Mouse (Mus musculus) ES-E14 (cell line): ENCODE measurements around the gene Kmt5c. TPM values are rescaled to one million over a fixed set of nuclear protein-coding genes. Genes with fewer than 3 reads are reported as not detected.

Source experiments
- DNase-seq: peaks from one replicate; pipeline ENCODE4 v3.0.0-alpha.2; 2013; ENCODE audit warnings: low read depth, low spot score
- H3K27ac ChIP-seq: 2 replicates; pipeline ENCODE4 v1.5.1; 2012; ENCODE audit warnings: low read depth, mild to moderate bottlenecking, low read length, moderate library complexity, mixed read lengths; ENCODE audit not compliant: poor library complexity, insufficient read depth, severe bottlenecking
- H3K36me3 ChIP-seq: 2 replicates; pipeline ENCODE4 v1.6.1; 2012; ENCODE audit warnings: mild to moderate bottlenecking, low read length, moderate library complexity, mixed read lengths; ENCODE audit not compliant: control insufficient read depth, poor library complexity, insufficient read depth, severe bottlenecking
- H3K4me1 ChIP-seq, 2 experiments: fragments of 150-350 bp in 1 of 2; sonication (generic) in 1 of 2; 2 replicates each; pipeline ENCODE4 v1.6.1; 2012; ENCODE audit warnings: low read length in 2 of 2, mild to moderate bottlenecking in 1 of 2, mixed read lengths in 1 of 2; ENCODE audit not compliant: control insufficient read depth in 2 of 2, insufficient read depth in 2 of 2, poor library complexity in 1 of 2
- H3K4me3 ChIP-seq, 2 experiments: fragments of 150-350 bp in 1 of 2; sonication (generic) in 1 of 2; 2 replicates each; pipeline ENCODE4 v1.5.1; 2012; ENCODE audit warnings: low read length in 2 of 2, low read depth in 1 of 2, mild to moderate bottlenecking in 1 of 2, mixed read lengths in 1 of 2; ENCODE audit not compliant: insufficient read depth in 1 of 2, poor library complexity in 1 of 2, severe bottlenecking in 1 of 2
- H3K9ac ChIP-seq: 2 replicates; pipeline ENCODE4 v1.6.1; 2012; ENCODE audit warnings: low read depth, mild to moderate bottlenecking, low read length, mixed read lengths; ENCODE audit not compliant: poor library complexity, insufficient read depth, severe bottlenecking
- H3K9me3 ChIP-seq: fragments of 150-350 bp; sonication (generic); 2 replicates; pipeline ENCODE4 v1.6.1; 2012; ENCODE audit warnings: low read depth, mild to moderate bottlenecking, low read length; ENCODE audit not compliant: control insufficient read depth, insufficient read depth
- CHD2 ChIP-seq: IDR thresholded peaks from 2 replicates; pipeline ENCODE4 v1.6.1; 2014; ENCODE audit warnings: mild to moderate bottlenecking, low read depth, low read length, inconsistent platforms
- HCFC1 ChIP-seq: IDR thresholded peaks from 2 replicates; pipeline ENCODE4 v1.6.1; 2012; ENCODE audit warnings: low read length, inconsistent platforms, borderline replicate concordance; ENCODE audit not compliant: insufficient read depth
- MAFK ChIP-seq: IDR thresholded peaks from 2 replicates; pipeline ENCODE4 v1.6.1; 2014; ENCODE audit warnings: mild to moderate bottlenecking, low read depth, low read length, inconsistent platforms; ENCODE audit not compliant: insufficient read depth
- ZC3H11A ChIP-seq: IDR thresholded peaks from 2 replicates; pipeline ENCODE4 v1.6.1; 2012; ENCODE audit warnings: low read depth, mild to moderate bottlenecking, inconsistent platforms, low read length, borderline replicate concordance
- ZNF384 ChIP-seq: IDR thresholded peaks from 2 replicates; pipeline ENCODE4 v1.6.1; 2012; ENCODE audit warnings: low read depth, low read length, inconsistent platforms
- in situ Hi-C, 2 experiments: fragments of 600-800 bp; cut with MboI; formaldehyde crosslinking; loops; one replicate each; pipeline ENCODE4 v1.15.1; 2025; ENCODE audit warnings: low sequenced_read_pairs in 2 of 2, inconsistent platforms in 1 of 2; ENCODE audit not compliant: unreplicated experiment in 2 of 2
- total RNA-seq: library from RNA; depleted of rRNA; stranded (reverse); fragments of 300-350 nt; gene quantifications from 2 replicates; pipeline ENCODE4 v1.2.3, GENCODE M21; 2012

Kmt5c gene
- total RNA-seq, 1 experiment, result 68.4 TPM

- in situ Hi-C loops, result no loop called here
- no peak overlapping the region for H3K9ac ChIP-seq
- H3K27ac ChIP-seq, result no peak overlapping the region
- no peak for DNase-seq
- no peaks in the 10 kb centered on the region for H3K36me3 ChIP-seq
- TF ChIP-seq CHD2 (no peak), MAFK (no peak), ZNF384 (no peak), ZC3H11A (no peak), HCFC1 (no peak)
- H3K9me3 ChIP-seq, result no peaks in the 10 kb centered on the region
- H3K4me3 ChIP-seq, result no peak overlapping the region
- no peaks in the 10 kb centered on the region for H3K4me1 ChIP-seq
Measured at GRCm38 (mm10) chr7:4732968-4733392, 6.9 kb upstream of the Kmt5c start.

DNA sequence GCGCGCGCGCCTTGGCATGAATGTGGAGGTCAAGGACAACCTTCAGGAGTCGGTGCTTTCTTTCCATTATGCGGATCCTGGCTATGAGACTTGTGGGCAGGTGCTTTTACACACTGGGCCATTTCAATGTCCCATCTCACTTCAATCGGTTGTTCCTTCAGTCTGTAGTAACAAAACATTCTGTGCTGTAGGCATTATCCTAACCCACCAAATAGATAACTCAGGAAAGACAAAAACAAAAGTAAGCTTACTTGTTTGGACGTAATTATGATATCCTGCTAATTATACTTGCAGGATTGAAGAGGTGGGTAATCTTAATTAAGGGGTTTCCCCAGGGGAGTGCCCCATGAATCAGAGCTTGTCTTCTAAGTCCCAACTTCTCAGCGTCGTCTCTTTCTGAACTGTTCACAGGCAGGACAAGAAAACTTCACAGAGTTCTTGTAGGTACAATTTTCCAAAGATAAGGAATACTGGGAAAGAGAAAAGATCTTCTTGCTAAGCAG is 823 bp upstream of the Kmt5c start:
- TF ChIP-seq MAFK (no peak), ZNF384 (no peak), ZC3H11A (no peak), CHD2 (no peak), HCFC1 (no peak)
- Histone ChIP-seq H3K4me3 (peak overlapping the region; percentile 39), H3K4me1 (peaks cover 0 to 11% of the 10 kb centered on the region in 2 experiments; a peak in 1 of 4 replicates), H3K27ac (no peak overlapping the region), H3K9me3 (no peaks in the 10 kb centered on the region), H3K36me3 (peaks cover 19% of the 10 kb centered on the region), H3K9ac (no peak overlapping the region)
- in situ Hi-C loops, result no loop called here
- no peak for DNase-seq

- Histone ChIP-seq H3K27ac (peak overlapping the region; percentile 63), H3K9me3 (no peaks in the 10 kb centered on the region), H3K9ac (peak overlapping the region; percentile 94), H3K4me3 (peak overlapping the region; percentile 90 to 95), H3K4me1 (peaks cover 0 to 11% of the 10 kb centered on the region in 2 experiments; a peak in 1 of 4 replicates), H3K36me3 (peaks cover 28% of the 10 kb centered on the region)
- TF ChIP-seq ZC3H11A, result no peak
- no peak for TF ChIP-seq ZNF384
- TF ChIP-seq CHD2, result no peak
- no peak for TF ChIP-seq MAFK
- TF ChIP-seq HCFC1, result no peak
- in situ Hi-C loops, result no loop called here
- DNase-seq, result no peak
Measured at GRCm38 (mm10) chr7:4740309-4740727, 403 bp downstream of the Kmt5c start.

GRCm38 (mm10) chr7:4741151-4741550 is 1.2 kb downstream of the Kmt5c start:
- peaks cover 0 to 16% of the 10 kb centered on the region in 2 experiments; a peak in 1 of 4 replicates for H3K4me1 ChIP-seq
- H3K36me3 ChIP-seq, result peaks cover 35% of the 10 kb centered on the region
- in situ Hi-C loops, result no loop called here
- H3K27ac ChIP-seq, result peak overlapping the region; percentile 63; the same call in 1 of the 2 replicates
- H3K9me3 ChIP-seq, result no peaks in the 10 kb centered on the region
- no peak for TF ChIP-seq MAFK
- no peak for TF ChIP-seq HCFC1
- no peak for TF ChIP-seq CHD2
- no peak for TF ChIP-seq ZC3H11A
- no peak for TF ChIP-seq ZNF384
- peak overlapping the region; percentile 94; the same call in 1 of the 2 replicates for H3K9ac ChIP-seq
- H3K4me3 ChIP-seq, result peak overlapping the region; percentile 90 to 95
- DNase-seq, result peak; percentile 85
